Mouse (Mus musculus): ENCODE results near the gene Dok3. TPM values are rescaled to one million over a fixed set of nuclear protein-coding genes. Genes with fewer than 3 reads are reported as not detected.
"Not testable (repeated sequence)": the region's sequence is repeated elsewhere in the genome, so short reads cannot be mapped to it uniquely, and the experiment has no call there.

Dok3 gene
- polyA plus RNA-seq (2012; ENCODE audit: insufficient read depth, low replicate concordance), result 35.5 and 98.6 TPM in 2 replicates

DNA sequence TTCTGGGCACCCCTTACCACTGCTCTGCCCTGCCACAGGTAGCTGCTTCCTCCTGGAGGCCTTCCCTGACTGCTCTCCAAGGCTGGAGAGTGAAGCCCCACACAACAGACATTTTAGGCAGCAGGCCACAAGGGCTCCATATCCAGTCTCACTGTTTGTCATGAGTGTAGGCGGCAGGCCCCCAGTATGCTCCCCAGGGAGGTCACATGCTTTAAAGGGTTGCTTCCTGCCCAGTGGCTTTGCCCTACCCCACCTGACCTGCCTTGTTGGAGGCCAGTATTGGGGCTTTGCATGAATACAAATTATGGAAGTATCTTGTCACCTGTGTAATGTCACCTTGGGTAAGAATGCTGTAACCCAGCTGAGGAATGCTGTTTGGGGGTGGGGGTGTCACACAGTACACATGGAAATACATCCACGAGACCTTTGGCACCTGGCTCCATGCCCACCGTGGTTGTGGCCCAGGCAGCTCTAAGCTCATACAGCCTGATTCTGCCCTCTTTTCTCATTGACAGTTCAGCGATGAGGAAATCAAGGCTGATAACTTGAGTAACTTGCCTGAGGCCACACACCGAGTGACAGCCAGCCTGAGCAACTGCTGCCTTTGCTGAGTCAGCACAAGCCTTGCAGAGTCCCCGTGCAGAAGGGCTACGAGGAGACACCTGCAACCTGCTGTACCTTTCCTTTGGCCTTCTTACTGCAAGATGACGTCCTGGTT, at the start of gene Dok3:
Gene Dok3 (minus strand): TSS at position 99 of the 718 bp plus-strand sequence.
- H3K4me3 ChIP-seq (replicated peaks), result peak within 1 kb of the TSS; percentile 86
- peaks cover 84% of the 10 kb centered on the region for H3K4me1 ChIP-seq
- no peaks in the 10 kb centered on the region for H3K27me3 ChIP-seq (replicated peaks)
- peaks cover 75% of the 10 kb centered on the region for H3K36me3 ChIP-seq (replicated peaks; ENCODE audit: low read length)
- TF ChIP-seq GATA1 (IDR thresholded peaks at IDR 0.05; ENCODE audit: borderline replicate concordance, low read length), result no peak
- no peaks in the 10 kb centered on the region for H3K9me3 ChIP-seq

DNA sequence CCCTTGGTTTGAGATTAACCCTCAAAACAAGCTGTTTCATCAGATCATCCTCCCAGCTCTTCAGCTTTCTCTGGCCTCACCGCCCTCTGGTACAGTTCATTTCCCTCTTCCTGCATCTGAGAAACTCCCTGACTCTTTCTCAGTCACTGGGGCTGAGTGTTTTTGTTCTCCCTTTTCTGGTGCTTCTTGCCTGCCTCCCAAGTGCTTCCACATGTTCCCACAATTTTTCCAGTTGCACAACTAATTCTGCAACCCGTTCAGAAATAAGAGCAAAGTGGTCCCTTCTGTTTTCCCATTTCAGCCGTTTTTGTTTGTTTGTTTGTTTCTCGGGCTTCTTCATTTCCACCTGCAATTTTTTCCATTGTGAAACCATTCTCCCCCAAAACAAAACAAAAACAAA, 49.0 kb upstream of the Dok3 start:
- Histone ChIP-seq H3K36me3 (replicated peaks; ENCODE audit: low read length) (peaks cover 5% of the 10 kb centered on the region), H3K9me3 (peaks cover 7% of the 10 kb centered on the region; the same call in 1 of the 2 replicates), H3K27me3 (replicated peaks) (no peaks in the 10 kb centered on the region), H3K4me1 (peaks cover 31% of the 10 kb centered on the region), H3K4me3 (replicated peaks) (no peak overlapping the region)
- TF ChIP-seq FLI1 (IDR thresholded peaks at IDR 0.05; ENCODE audit: low read length) (no peak), GATA1 (IDR thresholded peaks at IDR 0.05; ENCODE audit: borderline replicate concordance, low read length) (no peak)

DNA sequence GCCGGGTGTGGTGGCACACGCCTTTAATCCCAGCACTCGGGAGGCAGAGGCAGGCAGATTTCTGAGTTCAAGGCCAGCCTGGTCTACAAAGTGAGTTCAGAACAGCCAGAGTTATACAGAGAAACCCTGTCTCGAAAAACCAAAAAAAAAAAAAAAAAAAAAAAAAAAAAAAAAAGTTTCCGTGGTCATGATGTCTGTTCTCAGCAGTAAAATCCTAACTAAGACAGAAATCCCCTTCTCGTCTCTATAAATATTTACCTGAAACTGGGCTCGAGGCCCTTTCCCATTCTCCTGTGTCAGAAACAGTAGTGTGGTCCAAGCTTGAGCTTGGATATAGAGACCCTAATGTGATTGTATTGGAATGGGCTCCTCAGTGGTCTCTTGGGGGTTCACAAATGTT, 47.8 kb upstream of the Dok3 start:
- not testable (repeated sequence) for H3K36me3 ChIP-seq (replicated peaks; ENCODE audit: low read length); H3K27me3 ChIP-seq (replicated peaks); H3K4me3 ChIP-seq (replicated peaks); H3K9me3 ChIP-seq
- H3K4me1 ChIP-seq, result peaks cover 31% of the 10 kb centered on the region

DNA sequence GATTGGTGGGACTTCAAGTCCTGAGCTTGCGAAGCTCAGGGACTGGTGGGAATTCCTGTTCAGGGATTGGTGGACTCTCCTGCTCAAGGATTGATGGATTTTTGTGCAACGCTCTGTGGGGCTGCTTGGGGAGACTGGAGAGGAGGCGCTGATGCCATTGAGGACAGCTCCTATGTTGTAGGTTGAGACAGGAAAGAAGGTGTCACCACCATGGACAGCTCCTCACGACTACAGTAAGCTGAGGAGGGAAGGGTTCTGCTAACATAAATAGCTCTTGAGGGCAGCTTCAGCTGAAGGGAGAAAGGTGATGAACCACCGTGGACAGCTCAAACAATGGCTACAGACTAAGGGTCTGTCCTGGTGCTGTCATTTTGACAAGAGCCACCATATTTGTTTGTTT, 46.8 kb upstream of the Dok3 start:
- TF ChIP-seq FLI1 (IDR thresholded peaks at IDR 0.05; ENCODE audit: low read length), result no peak
- TF ChIP-seq GATA1 (IDR thresholded peaks at IDR 0.05; ENCODE audit: borderline replicate concordance, low read length), result no peak
- peaks cover 33% of the 10 kb centered on the region for H3K4me1 ChIP-seq
- H3K27me3 ChIP-seq (replicated peaks), result no peaks in the 10 kb centered on the region
- peaks cover 8% of the 10 kb centered on the region for H3K36me3 ChIP-seq (replicated peaks; ENCODE audit: low read length)
- peaks cover 7% of the 10 kb centered on the region; the same call in 1 of the 2 replicates for H3K9me3 ChIP-seq
- H3K4me3 ChIP-seq (replicated peaks), result no peak overlapping the region

DNA sequence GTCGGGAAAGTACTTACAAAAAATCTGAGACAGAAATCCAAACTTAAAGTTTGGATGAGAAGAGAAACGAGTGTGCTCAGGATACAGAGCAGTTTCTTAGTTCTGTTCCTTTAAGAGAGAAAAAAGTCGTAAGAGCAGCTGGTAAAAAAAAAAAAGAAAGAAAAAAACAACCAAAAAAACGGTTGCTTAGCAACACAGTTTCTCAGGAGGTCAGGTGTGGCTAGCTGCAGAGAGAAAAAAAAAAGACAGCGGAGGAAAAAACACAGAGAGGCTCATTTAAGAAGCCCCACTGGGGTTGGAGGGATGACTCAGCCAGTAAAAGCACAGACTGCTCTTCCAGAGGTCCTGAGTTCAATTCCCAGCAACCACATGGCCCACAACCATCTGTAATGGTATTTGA, 45.2 kb upstream of the Dok3 start:
- Histone ChIP-seq H3K9me3 (peaks cover 7% of the 10 kb centered on the region; the same call in 1 of the 2 replicates), H3K4me3 (replicated peaks) (no peak overlapping the region), H3K36me3 (replicated peaks; ENCODE audit: low read length) (peaks cover 12% of the 10 kb centered on the region), H3K4me1 (peaks cover 43% of the 10 kb centered on the region), H3K27me3 (replicated peaks) (no peaks in the 10 kb centered on the region)
- TF ChIP-seq GATA1 (IDR thresholded peaks at IDR 0.05; ENCODE audit: borderline replicate concordance, low read length), result no peak
- no peak for TF ChIP-seq FLI1 (IDR thresholded peaks at IDR 0.05; ENCODE audit: low read length)

DNA sequence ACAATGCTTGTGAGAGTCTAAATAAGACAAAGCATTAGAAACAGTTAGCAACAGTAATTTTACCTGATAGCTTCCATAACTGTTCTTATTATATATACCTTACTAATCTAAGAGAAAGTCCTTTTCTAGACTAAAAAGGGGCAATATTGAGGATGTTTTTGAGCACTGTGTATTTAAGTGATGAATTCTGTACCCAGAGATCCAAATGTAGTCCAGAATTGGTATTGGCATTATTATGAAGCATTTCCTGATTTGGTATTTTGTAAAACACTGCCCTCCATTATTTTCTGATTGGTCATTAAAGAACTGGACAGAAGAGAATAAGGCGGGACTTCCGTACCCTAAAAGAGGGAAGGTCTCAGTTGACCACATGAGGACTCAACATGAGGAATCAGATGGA, 44.3 kb upstream of the Dok3 start, which contains the start of gene Tmed9:
Gene Tmed9 (plus strand): TSS at position 301 of the 400 bp plus-strand sequence.
- H3K27me3 ChIP-seq (replicated peaks), result no peaks in the 10 kb centered on the region
- peaks cover 3% of the 10 kb centered on the region; the same call in 1 of the 2 replicates for H3K9me3 ChIP-seq
- H3K36me3 ChIP-seq (replicated peaks; ENCODE audit: low read length), result peaks cover 18% of the 10 kb centered on the region
- TF ChIP-seq GATA1 (IDR thresholded peaks at IDR 0.05; ENCODE audit: borderline replicate concordance, low read length) (no peak), FLI1 (IDR thresholded peaks at IDR 0.05; ENCODE audit: low read length) (no peak)
- peaks cover 49% of the 10 kb centered on the region for H3K4me1 ChIP-seq
- no peak within 1 kb of the TSS for H3K4me3 ChIP-seq (replicated peaks)

DNA sequence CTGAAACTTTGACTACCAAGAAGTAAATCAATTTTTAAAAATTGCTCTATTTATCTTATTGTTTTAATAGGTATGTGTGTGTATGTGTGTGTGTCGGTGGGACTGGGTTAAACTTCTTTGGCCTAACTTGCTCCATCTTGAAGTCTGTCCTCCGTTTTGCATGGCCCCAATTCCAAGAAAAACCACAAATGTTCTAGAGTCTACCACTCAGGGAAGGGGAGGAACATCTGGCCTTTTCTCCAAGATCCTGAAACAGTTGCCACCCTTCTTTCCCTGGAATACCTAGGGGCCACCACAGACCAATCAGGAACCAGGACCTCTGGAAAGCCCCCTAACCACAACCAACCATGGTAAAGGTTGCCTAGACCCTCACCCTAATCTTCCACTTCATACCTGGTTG, 42.9 kb upstream of the Dok3 start:
- H3K36me3 ChIP-seq (replicated peaks; ENCODE audit: low read length), result peaks cover 30% of the 10 kb centered on the region
- H3K4me3 ChIP-seq (replicated peaks), result peak overlapping the region; percentile 97

DNA sequence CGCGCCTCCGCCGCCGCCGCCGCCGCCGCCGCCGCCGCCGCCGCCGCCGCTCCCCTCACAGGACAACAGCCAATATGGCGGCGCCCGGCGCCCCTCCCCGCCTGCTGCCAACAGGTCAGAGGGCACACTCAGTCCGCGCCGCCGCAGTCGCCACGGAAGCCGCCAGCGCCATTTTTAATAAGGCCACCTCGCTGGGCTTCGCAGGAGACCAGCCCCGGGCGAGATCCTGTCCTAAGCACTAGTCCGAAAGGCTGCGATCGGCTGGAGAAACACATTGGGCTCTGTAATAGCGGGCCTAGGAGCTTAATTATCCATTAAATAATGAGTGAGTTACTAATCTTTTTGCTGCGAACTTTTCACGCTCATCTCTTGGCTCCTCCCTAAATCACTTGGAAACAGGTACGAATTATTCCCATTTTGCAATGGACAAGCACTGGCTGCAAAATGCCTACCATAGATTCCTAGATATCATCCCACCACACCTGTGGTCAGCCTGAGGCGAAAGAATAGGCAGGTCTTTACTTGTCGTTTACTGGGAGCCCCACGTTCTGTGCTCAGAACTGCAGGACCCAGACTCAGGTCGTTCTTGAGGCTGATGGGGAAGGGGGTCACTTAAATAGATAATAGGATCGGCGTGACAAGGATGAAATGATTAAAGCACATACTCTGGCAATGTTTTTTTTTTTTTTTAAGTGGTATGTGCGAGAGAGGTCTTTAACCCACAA, 42.1 kb upstream of the Dok3 start, which contains the start of gene Fam193b:
Gene Fam193b (minus strand): TSS at position 94 of the 725 bp plus-strand sequence.
- peak within 1 kb of the TSS; percentile 97 for H3K4me3 ChIP-seq (replicated peaks)
- no peaks in the 10 kb centered on the region for H3K27me3 ChIP-seq (replicated peaks)
- H3K9me3 ChIP-seq, result peaks cover 3% of the 10 kb centered on the region; the same call in 1 of the 2 replicates
- TF ChIP-seq GATA1 (IDR thresholded peaks at IDR 0.05; ENCODE audit: borderline replicate concordance, low read length), result no peak
- no peak for TF ChIP-seq FLI1 (IDR thresholded peaks at IDR 0.05; ENCODE audit: low read length)
- H3K4me1 ChIP-seq, result peaks cover 58% of the 10 kb centered on the region
- H3K36me3 ChIP-seq (replicated peaks; ENCODE audit: low read length), result peaks cover 38% of the 10 kb centered on the region

More for the DNA sequence above, 42.9 kb upstream of the Dok3 start:
- TF ChIP-seq FLI1 (IDR thresholded peaks at IDR 0.05; ENCODE audit: low read length) (no peak), GATA1 (IDR thresholded peaks at IDR 0.05; ENCODE audit: borderline replicate concordance, low read length) (no peak)
- H3K4me1 ChIP-seq, result peaks cover 53% of the 10 kb centered on the region
- no peaks in the 10 kb centered on the region for H3K27me3 ChIP-seq (replicated peaks)
- H3K9me3 ChIP-seq, result peaks cover 3% of the 10 kb centered on the region; the same call in 1 of the 2 replicates

DNA sequence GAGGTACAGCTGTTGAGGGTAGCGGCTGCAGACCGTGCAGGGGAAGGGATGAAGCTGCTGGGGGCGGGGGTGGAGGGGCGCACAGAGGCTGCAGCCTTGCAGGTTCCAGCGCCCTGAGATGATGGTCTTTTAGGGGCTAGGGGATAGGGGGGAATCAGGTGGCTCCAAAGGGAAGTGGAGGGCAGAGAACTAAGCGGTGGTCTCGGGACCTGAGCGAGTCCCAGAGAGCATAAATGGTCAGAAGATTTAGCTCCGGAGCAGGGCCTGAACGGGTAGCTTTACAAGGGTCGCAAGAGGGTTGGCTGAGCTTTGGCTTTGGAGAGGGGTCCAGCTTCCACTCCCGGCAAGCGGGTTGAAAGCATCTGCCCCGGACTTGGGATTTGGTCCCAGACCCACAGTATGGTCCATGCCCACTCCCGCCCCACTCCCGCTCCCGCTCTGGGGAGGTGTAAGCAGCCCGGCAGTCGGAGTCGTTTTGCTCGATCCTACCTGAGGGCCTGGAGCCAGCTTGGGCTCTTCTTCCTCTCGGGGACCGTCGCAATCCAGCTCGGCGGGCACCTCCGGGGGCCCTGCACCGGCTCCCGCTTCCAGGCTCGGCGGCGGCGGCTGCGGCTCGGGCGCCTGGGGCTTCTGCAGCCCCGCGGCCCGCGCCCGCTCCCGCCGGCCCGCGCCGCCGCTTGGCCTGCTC, 41.3 kb upstream of the Dok3 start:
- Histone ChIP-seq H3K4me1 (peaks cover 54% of the 10 kb centered on the region), H3K36me3 (replicated peaks; ENCODE audit: low read length) (peaks cover 45% of the 10 kb centered on the region), H3K9me3 (peaks cover 3% of the 10 kb centered on the region; the same call in 1 of the 2 replicates), H3K27me3 (replicated peaks) (no peaks in the 10 kb centered on the region), H3K4me3 (replicated peaks) (peak overlapping the region; percentile 97)
- TF ChIP-seq GATA1 (IDR thresholded peaks at IDR 0.05; ENCODE audit: borderline replicate concordance, low read length), result no peak
- no peak for TF ChIP-seq FLI1 (IDR thresholded peaks at IDR 0.05; ENCODE audit: low read length)

All from megakaryocyte, embryonic 14.5 days (primary cell).